Mouse (Mus musculus): Measurements from ENCODE around the gene Ccr10.
A peak's percentile ranks its signal among the peaks of the same experiment; 100 is the strongest.

The Ccr10 gene

GRCm38 (mm10) chr11:101188166-101188805 lies 13.0 kb upstream of the Ccr10 start:
- no peak for DNase-seq (ENCODE audit: low spot score in 2 of 2)

GRCm38 (mm10) chr11:101187541-101187940 lies 12.3 kb upstream of the Ccr10 start:
- no peak for DNase-seq (ENCODE audit: low spot score in 2 of 2)

DNA sequence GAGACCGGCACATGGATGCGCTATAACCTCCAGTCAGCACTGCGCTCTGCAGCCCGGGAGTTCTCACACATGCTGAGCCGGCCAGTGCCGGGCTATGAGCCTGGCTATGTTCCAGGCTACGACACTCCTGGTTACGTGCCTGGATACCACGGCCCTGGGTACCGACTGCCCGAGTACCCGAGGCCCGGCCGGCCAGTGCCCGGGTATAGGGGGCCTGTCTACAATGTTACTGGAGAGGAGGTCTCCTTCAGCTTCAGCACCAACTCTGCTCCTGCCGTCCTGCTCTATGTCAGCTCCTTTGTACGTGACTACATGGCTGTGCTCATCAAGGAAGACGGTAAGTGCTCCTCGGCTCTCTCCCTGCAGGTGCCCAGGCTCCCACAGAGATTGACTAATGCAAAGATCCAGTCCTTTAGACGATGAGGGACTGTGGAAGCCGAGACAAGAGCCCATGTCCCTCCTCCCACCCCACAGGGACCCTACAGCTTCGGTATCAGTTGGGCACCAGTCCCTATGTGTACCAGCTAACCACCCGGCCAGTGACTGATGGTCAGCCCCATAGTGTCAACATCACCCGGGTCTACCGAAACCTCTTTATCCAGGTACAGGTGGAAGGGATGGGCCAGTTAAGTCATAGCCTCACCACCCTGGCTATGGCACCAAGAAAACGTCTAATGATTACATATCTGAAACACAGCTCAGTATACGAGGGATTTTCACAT lies 11.4 kb upstream of the Ccr10 start:
- no peak for DNase-seq (ENCODE audit: low spot score in 2 of 2)

- DNase-seq (ENCODE audit: low spot score in 2 of 2), result no peak
Observed at GRCm38 (mm10) chr11:101185441-101185840, 10.2 kb upstream of the Ccr10 start.

DNA sequence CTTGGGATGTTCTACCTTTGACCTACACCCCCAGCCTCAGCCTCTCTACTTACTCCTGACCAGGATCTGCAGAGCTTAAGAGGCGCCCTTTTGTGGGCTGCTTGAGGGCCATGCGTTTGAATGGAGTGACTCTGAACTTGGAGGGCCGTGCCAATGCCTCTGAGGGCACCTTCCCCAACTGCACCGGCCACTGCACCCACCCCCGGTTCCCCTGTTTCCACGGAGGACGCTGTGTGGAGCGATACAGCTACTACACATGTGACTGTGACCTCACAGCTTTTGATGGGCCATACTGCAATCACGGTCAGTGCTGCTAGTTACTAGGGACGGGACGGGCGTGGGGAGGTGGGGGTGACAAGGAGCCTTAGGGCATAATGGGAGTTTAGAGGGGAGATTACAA lies 9.7 kb upstream of the Ccr10 start:
- DNase-seq (ENCODE audit: low spot score in 2 of 2), result no peak

- DNase-seq (ENCODE audit: low spot score in 2 of 2), result no peak
Observed at GRCm38 (mm10) chr11:101182771-101183517, 7.7 kb upstream of the Ccr10 start.

DNA sequence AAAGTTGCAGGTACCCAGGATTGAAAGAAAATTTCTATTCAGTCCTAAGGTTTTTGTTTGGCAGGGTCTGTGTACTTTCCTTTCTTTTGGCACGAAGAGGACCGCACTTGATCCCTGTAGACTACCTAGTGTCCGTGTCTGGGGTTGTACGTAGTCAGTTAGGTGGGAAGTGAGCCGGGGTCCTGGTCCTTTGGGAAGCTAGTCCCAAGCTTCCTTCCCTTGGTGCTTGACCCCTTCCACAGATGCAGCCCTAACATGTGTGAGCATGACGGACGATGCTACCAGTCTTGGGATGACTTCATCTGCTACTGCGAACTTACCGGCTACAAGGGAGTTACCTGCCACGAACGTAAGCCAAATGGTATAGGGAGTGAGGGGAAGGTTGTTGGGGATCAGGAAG lies 6.7 kb upstream of the Ccr10 start:
- DNase-seq (ENCODE audit: low spot score in 2 of 2), result no peak

- no peak for DNase-seq (ENCODE audit: low spot score in 2 of 2)
Observed at GRCm38 (mm10) chr11:101180846-101181740, 5.8 kb upstream of the Ccr10 start.

- no peak for DNase-seq (ENCODE audit: low spot score in 2 of 2)
Observed at GRCm38 (mm10) chr11:101180261-101180660, 5.0 kb upstream of the Ccr10 start.

DNA sequence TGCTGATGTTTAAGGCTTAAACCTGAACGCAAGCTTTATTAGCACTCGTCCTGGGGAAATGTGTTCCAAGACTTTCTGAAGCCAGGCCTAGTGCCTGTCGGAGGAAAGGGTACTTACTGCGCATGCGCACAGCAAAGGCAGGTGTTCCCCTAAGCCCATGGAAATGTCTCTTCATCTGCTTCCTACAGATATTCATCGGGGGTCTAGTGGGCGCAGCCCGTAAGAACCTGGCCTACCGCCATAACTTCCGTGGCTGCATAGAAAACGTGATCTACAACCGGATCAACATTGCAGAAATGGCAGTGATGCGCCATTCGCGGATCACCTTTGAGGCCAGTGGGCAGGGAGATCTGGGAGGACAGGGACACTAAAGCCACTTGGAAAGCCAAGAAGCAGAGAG lies 4.1 kb upstream of the Ccr10 start:
- DNase-seq (ENCODE audit: low spot score in 2 of 2), result no peak

- DNase-seq (ENCODE audit: low spot score in 2 of 2), result no peak
Observed at GRCm38 (mm10) chr11:101178061-101179058, 3.1 kb upstream of the Ccr10 start.

GRCm38 (mm10) chr11:101176933-101177773 lies 1.9 kb upstream of the Ccr10 start:
- peak; percentile 57 to 69 for DNase-seq (ENCODE audit: low spot score in 2 of 2)

GRCm38 (mm10) chr11:101176117-101176691 lies 961 bp upstream of the Ccr10 start:
- DNase-seq (ENCODE audit: low spot score in 2 of 2), result peak in 1 of 2 experiments; percentile 49

DNA sequence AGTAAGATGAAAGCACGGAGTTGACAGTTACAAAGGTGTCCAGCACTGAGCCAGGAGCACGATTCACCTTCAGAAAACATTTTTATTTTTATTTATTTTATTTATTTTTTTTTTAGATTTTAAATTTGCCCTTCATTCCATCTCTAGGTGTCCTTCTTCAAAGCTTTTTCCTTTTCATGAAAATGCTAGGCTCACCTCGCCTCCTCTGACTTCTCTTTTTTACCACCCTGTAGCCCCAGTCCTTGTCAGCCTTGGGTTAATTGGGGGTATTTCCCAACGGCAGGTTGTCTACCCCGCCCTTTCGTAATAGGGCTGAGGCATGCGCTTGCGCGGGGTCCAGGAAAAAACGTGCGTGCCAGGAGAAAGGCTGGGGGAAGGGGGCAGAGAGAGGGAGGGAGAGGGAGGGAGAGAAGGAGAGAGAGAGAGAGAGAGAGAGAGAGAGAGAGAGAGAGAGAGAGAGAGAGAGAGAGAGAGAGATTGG lies 433 bp upstream of the Ccr10 start:
- peak in 1 of 2 experiments; percentile 55 for DNase-seq (ENCODE audit: low spot score in 2 of 2)

GRCm38 (mm10) chr11:101174389-101174745 lies 876 bp downstream of the Ccr10 start:
- DNase-seq (ENCODE audit: low spot score in 2 of 2), result no peak

- peak in 1 of 2 experiments; percentile 70 for DNase-seq (ENCODE audit: low spot score in 2 of 2)
Observed at GRCm38 (mm10) chr11:101173631-101174388, 1.4 kb downstream of the Ccr10 start.

GRCm38 (mm10) chr11:101173112-101173511 lies 2.1 kb downstream of the Ccr10 start:
- no peak for DNase-seq (ENCODE audit: low spot score in 2 of 2)

- DNase-seq (ENCODE audit: low spot score in 2 of 2), result no peak
Observed at GRCm38 (mm10) chr11:101172434-101172815, 2.8 kb downstream of the Ccr10 start.

Data from frontal cortex, postnatal 10 days (tissue).